Mouse (Mus musculus) ES-Bruce4 (cell line): ENCODE results near the gene BC028528. TPM values are rescaled to one million over a fixed set of nuclear protein-coding genes. Genes with fewer than 3 reads are reported as not detected.
"Not testable (repeated sequence)": the region's sequence is repeated elsewhere in the genome, so short reads cannot be mapped to it uniquely, and the experiment has no call there.

ENCODE experiments used
- H3K27ac ChIP-seq: 2 replicates; pipeline ENCODE4 v1.5.1; 2012; ENCODE audit warnings: low read length, inconsistent platforms; ENCODE audit not compliant: insufficient read depth
- H3K27me3 ChIP-seq: 2 replicates; pipeline ENCODE4 v1.6.1; 2012; ENCODE audit warnings: mild to moderate bottlenecking, low read length, inconsistent platforms; ENCODE audit not compliant: control insufficient read depth, poor library complexity, insufficient read depth, severe bottlenecking
- H3K36me3 ChIP-seq: 2 replicates; pipeline ENCODE4 v1.6.1; 2012; ENCODE audit warnings: inconsistent platforms, mild to moderate bottlenecking, low read length, moderate library complexity; ENCODE audit not compliant: control insufficient read depth, poor library complexity, insufficient read depth, severe bottlenecking
- H3K4me1 ChIP-seq: one replicate; pipeline ENCODE4 v1.8.1; 2011; ENCODE audit warnings: low read length; ENCODE audit not compliant: control insufficient read depth, insufficient read depth
- H3K4me3 ChIP-seq: 2 replicates; pipeline ENCODE4 v1.5.1; 2011; ENCODE audit warnings: low read depth, mild to moderate bottlenecking, low read length
- H3K9ac ChIP-seq: 2 replicates; pipeline ENCODE4 v1.6.1; 2012; ENCODE audit warnings: low read depth, mild to moderate bottlenecking, inconsistent platforms; ENCODE audit not compliant: poor library complexity, severe bottlenecking
- H3K9me3 ChIP-seq: replicated peaks from 2 replicates; pipeline ENCODE4 v1.6.1; 2012; ENCODE audit warnings: mild to moderate bottlenecking, low read length, inconsistent platforms; ENCODE audit not compliant: control insufficient read depth, poor library complexity, insufficient read depth, severe bottlenecking
- CTCF ChIP-seq: IDR thresholded peaks from one replicate; pipeline ENCODE4 v1.8.1; 2011; ENCODE audit warnings: low read depth, low read length
- EP300 ChIP-seq: IDR thresholded peaks from 2 replicates; pipeline ENCODE4 v1.6.1; 2011; ENCODE audit warnings: low read depth, low read length; ENCODE audit not compliant: insufficient read depth
- POLR2A ChIP-seq: IDR thresholded peaks from one replicate; pipeline ENCODE4 v1.8.1; 2011; ENCODE audit warnings: low read length; ENCODE audit not compliant: insufficient read depth
- polyA plus RNA-seq: library from polyadenylated mRNA; stranded (reverse); fragments of >200 nt; gene quantifications from 2 replicates; pipeline ENCODE4 v1.2.4, GENCODE M21; 2011; ENCODE audit warnings: low read depth; ENCODE audit not compliant: missing spikeins, insufficient read depth, insufficient read length

The BC028528 gene
- polyA plus RNA-seq, 1 experiment = 5.4 TPM

GRCm38 (mm10) chr3:95902643-95903042 is 10.8 kb upstream of the BC028528 start:
- no peak overlapping the region for H3K9ac ChIP-seq
- 0 out of 2 replicates have a peak, but pooled peaks cover 6% of the 10 kb centered on the region for H3K27me3 ChIP-seq
- no peak for TF ChIP-seq CTCF
- TF ChIP-seq EP300 = no peak
- TF ChIP-seq POLR2A = no peak
- no peak overlapping the region for H3K27ac ChIP-seq
- H3K36me3 ChIP-seq = no peaks in the 10 kb centered on the region
- H3K9me3 ChIP-seq = no peaks in the 10 kb centered on the region
- H3K4me3 ChIP-seq = no peak overlapping the region
- peaks cover 4% of the 10 kb centered on the region for H3K4me1 ChIP-seq

- no peak overlapping the region for H3K4me3 ChIP-seq
- H3K27me3 ChIP-seq = 0 out of 2 replicates have a peak, but pooled peaks cover 6% of the 10 kb centered on the region
- H3K9me3 ChIP-seq = no peaks in the 10 kb centered on the region
- H3K4me1 ChIP-seq = peaks cover 4% of the 10 kb centered on the region
- H3K9ac ChIP-seq = no peak overlapping the region
- no peaks in the 10 kb centered on the region; the same call in 1 of the 2 replicates for H3K36me3 ChIP-seq
- no peak overlapping the region for H3K27ac ChIP-seq
- TF ChIP-seq EP300 (no peak), POLR2A (no peak), CTCF (no peak)
Observed at GRCm38 (mm10) chr3:95902373-95902625, 10.5 kb upstream of the BC028528 start.

GRCm38 (mm10) chr3:95901616-95902372 is 10.0 kb upstream of the BC028528 start:
- Histone ChIP-seq H3K36me3 (no peaks in the 10 kb centered on the region; the same call in 1 of the 2 replicates), H3K4me3 (no peak overlapping the region), H3K4me1 (peaks cover 4% of the 10 kb centered on the region), H3K9me3 (no peaks in the 10 kb centered on the region), H3K9ac (no peak overlapping the region), H3K27me3 (0 out of 2 replicates have a peak, but pooled peaks cover 6% of the 10 kb centered on the region), H3K27ac (no peak overlapping the region)
- TF ChIP-seq CTCF = no peak
- TF ChIP-seq POLR2A = no peak
- no peak for TF ChIP-seq EP300

GRCm38 (mm10) chr3:95899800-95900524 is 8.2 kb upstream of the BC028528 start:
- H3K4me3 ChIP-seq = no peak overlapping the region
- no peak overlapping the region for H3K27ac ChIP-seq
- TF ChIP-seq POLR2A = no peak
- no peak for TF ChIP-seq CTCF
- no peak for TF ChIP-seq EP300
- peaks cover 8% of the 10 kb centered on the region for H3K4me1 ChIP-seq
- no peak overlapping the region for H3K9ac ChIP-seq
- 0 out of 2 replicates have a peak, but pooled peaks cover 6% of the 10 kb centered on the region for H3K27me3 ChIP-seq
- no peaks in the 10 kb centered on the region; the same call in 1 of the 2 replicates for H3K36me3 ChIP-seq
- H3K9me3 ChIP-seq = no peaks in the 10 kb centered on the region

GRCm38 (mm10) chr3:95895501-95895900 is 3.7 kb upstream of the BC028528 start:
- not testable (repeated sequence) for H3K9me3 ChIP-seq, H3K27ac ChIP-seq, H3K4me1 ChIP-seq, H3K9ac ChIP-seq, H3K36me3 ChIP-seq, H3K27me3 ChIP-seq, H3K4me3 ChIP-seq
